Mouse (Mus musculus) bone marrow, adult 2 months (tissue): ENCODE results near the gene Nudt13. TPM values are rescaled to one million over a fixed set of nuclear protein-coding genes. Genes with fewer than 3 reads are reported as not detected.

Experiments used
- H3K27ac ChIP-seq: fragments of 200-500 bp; 2 replicates; pipeline ENCODE4 v1.5.1; 2012; ENCODE audit warnings: low read depth, mild to moderate bottlenecking, control low read depth, inconsistent platforms, low read length; ENCODE audit not compliant: control insufficient read depth, poor library complexity, insufficient read depth
- H3K4me1 ChIP-seq: fragments of 200-500 bp; 2 replicates; pipeline ENCODE4 v1.6.1; 2011; ENCODE audit warnings: low read length; ENCODE audit not compliant: control insufficient read depth, insufficient read depth
- H3K4me3 ChIP-seq: fragments of 200-500 bp; replicated peaks from 2 replicates; pipeline ENCODE3; 2011; ENCODE audit warnings: mild to moderate bottlenecking, low read depth, low read length, control low read depth; ENCODE audit not compliant: control insufficient read depth
- CTCF ChIP-seq: fragments of 200-500 bp; IDR thresholded peaks from 2 replicates; pipeline ENCODE4 v1.5.1; 2011; ENCODE audit warnings: low read length, control low read depth; ENCODE audit not compliant: control insufficient read depth, insufficient read depth
- POLR2A ChIP-seq: fragments of 200-500 bp; IDR thresholded peaks from 2 replicates; pipeline ENCODE4 v1.6.1; 2011; ENCODE audit warnings: low read depth, mild to moderate bottlenecking, control low read depth, low read length, borderline replicate concordance; ENCODE audit not compliant: control insufficient read depth
- WGBS: fragments of 180-500 bp; shearing (Covaris S2); methylation state at CpG from one replicate; pipeline ENCODE4 v1.1.7; 2018; 5-methylcytosine and 5-hydroxymethylcytosine counted together
- polyA plus RNA-seq: library from polyadenylated mRNA; stranded (reverse); fragments of >200 nt; gene quantifications from 2 replicates; pipeline ENCODE4 v1.2.4, GENCODE M21; 2011; ENCODE audit warnings: low replicate concordance; ENCODE audit not compliant: missing spikeins, insufficient read depth, insufficient read length

The Nudt13 gene
- polyA plus RNA-seq, 1 experiment = 16.9 TPM

GRCm38 (mm10) chr14:20363230-20363629, 68.7 kb downstream of the Nudt13 start:
- Histone ChIP-seq H3K4me3 (no peak overlapping the region), H3K4me1 (peaks cover 2% of the 10 kb centered on the region; the same call in 1 of the 2 replicates), H3K27ac (peak overlapping the region; percentile 74)
- WGBS = 51% methylated on average over 4 of the region's 4 CpGs
- TF ChIP-seq CTCF = no peak
- TF ChIP-seq POLR2A = no peak

Other genes with a start within 250 kb of the Nudt13 start
- 0.97 and 5.9 TPM in 2 replicates for gene Saysd1, start 156.2 kb upstream of the Nudt13 start, polyA plus RNA-seq
- 1.3 and 5.4 TPM in 2 replicates for gene Kcnk5, start 112.9 kb upstream of the Nudt13 start, polyA plus RNA-seq
- gene Kcnk16, start 25.5 kb upstream of the Nudt13 start, polyA plus RNA-seq = not detected in 2 replicates
- 11.1 and 18.7 TPM in 2 replicates for gene Ecd, start 53.4 kb downstream of the Nudt13 start, polyA plus RNA-seq
- 6.9 and 16.8 TPM in 2 replicates for gene Fam149b, start 53.5 kb downstream of the Nudt13 start, polyA plus RNA-seq
- 90.4 and 102 TPM in 2 replicates for gene Dnajc9, start 94.2 kb downstream of the Nudt13 start, polyA plus RNA-seq
- 21.8 and 78.8 TPM in 2 replicates for gene Mrps16, start 98.9 kb downstream of the Nudt13 start, polyA plus RNA-seq
- gene Cfap70, start 157.5 kb downstream of the Nudt13 start, polyA plus RNA-seq = 2.5 TPM in 1 of 2 replicates, not detected in the other
- 28.3 and 34.6 TPM in 2 replicates for gene Anxa7, start 185.4 kb downstream of the Nudt13 start, polyA plus RNA-seq
- 7.6 and 7.7 TPM in 2 replicates for gene Mss51, start 202.2 kb downstream of the Nudt13 start, polyA plus RNA-seq